Mouse (Mus musculus) megakaryocyte, adult 5-6 weeks (primary cell): Measurements from ENCODE around the gene Cul5. TPM values are rescaled to one million over a fixed set of nuclear protein-coding genes. Genes with fewer than 3 reads are reported as not detected.
A peak's percentile ranks its signal among the peaks of the same experiment; 100 is the strongest.

Source experiments
- ATAC-seq: 2 replicates; pipeline ENCODE4 v1.8.0; 2016; ENCODE audit warnings: mild to moderate bottlenecking, inconsistent platforms; ENCODE audit not compliant: poor library complexity, severe bottlenecking
- total RNA-seq, 2 experiments: library from RNA; stranded (forward) in 1 of 2; stranded (reverse) in 1 of 2; fragments of 153-499, 151-499 nt in 1 of 2; fragments of 221-1000, 200-1000 nt in 1 of 2; gene quantifications; 2 replicates each; pipeline versions ENCODE4 v1.2.3 to v1.2.4; 2015 to 2017

Cul5 gene
- total RNA-seq (2015) (16.2 and 20.7 TPM in 2 replicates), total RNA-seq (2017) (40.8 and 42.4 TPM in 2 replicates)

DNA sequence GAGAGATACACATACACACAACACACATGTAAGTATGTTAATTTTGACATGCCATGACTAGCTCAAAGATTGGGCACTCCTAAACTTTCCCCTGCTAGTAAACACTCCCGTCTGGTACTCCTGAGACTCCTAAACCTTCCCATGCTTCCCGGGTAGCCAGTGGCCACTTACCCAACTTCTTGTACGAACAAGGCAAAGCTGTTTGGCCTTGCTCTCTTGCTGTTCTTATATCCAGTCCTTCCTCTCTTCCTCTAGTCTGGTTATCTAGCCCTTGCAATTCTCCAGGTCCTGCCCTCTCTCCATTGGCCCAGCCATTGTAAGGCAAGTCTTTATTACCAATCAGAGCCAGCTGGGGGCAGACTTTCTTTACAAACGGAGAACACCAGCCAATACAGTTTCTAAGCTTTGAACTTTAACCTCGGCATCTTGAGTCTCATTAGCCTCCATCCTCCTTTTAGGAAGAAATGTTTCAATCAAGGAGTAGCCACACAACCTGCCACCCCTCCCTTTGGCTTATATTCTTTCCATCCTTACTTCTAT lies at the start of gene Cul5:
Gene Cul5 (minus strand): TSS at position 335 of the 540 bp plus-strand sequence.
- ATAC-seq: peak; percentile 33; the same call in 1 of the 2 replicates

DNA sequence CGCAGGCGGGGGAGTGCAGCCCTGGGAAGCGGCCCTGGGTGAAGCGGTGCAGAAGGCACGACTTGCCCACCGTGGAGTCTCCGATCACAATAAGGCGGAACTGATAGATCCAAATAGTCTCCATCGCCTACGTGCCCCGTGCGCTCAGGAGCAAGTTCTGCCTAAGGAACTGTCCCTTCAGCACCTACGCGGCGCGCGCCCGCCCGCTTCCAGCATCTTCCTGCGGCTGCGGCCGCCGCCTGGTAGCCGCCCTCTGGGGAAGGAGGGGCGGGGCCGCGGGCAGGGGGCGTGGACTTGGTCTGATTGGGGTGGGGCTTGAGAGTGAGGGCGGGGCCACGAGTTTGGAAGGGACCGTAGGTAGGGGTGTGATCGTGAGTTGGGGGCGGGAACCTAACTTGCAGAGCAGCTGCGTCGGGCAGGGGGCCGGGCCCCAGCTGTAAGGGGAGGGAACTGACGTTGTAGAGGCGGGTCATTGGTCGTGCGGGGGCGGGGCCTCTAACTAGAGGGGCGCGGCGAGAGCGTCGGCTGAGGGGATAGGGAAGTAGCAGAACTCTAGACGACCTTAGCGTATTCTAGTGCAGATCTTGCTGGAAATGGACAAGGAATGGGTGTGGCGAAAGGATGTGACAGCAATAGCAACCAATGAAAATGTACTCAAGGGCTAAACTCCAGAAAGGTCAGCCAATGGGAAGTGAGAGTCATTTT lies 36.3 kb upstream of the Cul5 start, which contains the start of gene Rab39:
Gene Rab39 (minus strand): TSS at position 241 of the 705 bp plus-strand sequence.
- ATAC-seq: peak; percentile 93

DNA sequence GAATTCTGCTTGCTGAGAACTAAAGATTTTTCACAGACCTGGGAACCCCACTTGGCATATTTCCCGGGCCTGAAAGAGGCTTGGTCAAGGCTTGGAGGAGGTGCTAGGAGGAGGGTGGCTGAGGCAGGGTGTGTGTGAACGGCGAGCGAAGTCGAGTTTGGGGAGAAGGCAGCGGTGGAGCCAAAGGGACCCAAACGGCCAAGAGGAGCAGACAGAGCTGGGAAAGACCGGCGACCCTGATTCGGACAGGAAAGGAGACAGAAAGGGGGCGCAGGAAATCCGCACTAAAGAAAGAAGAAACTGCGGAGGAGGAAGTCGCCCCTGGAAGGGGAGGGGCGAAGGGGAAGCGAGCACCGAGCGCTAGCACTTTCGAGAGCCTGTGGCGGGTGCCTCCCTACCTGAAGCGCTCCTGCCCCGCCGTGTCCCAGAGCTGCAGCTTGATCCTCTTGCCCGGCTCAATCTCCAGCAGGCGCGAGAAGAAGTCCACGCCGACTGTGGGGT lies 35.7 kb upstream of the Cul5 start:
- peak; percentile 58 for ATAC-seq

DNA sequence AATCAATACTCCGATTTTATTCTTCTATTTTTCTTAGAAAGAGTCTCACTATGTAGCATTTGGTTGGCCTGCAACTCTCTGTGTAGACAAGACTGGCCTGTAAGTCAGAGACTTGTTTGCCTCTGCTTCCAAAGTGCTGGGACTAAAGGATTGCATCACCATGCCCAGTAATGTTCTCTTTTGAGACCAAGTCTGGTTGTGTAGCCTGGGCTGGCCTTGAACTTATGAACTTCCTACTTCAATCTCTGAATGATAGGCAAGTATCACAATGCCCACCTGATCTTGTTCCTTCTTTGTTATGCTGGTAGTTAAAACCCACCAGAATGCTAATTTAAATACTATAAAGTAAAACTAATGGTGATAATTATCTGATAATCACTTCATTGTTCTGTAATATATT lies 33.2 kb upstream of the Cul5 start:
- ATAC-seq: no peak

DNA sequence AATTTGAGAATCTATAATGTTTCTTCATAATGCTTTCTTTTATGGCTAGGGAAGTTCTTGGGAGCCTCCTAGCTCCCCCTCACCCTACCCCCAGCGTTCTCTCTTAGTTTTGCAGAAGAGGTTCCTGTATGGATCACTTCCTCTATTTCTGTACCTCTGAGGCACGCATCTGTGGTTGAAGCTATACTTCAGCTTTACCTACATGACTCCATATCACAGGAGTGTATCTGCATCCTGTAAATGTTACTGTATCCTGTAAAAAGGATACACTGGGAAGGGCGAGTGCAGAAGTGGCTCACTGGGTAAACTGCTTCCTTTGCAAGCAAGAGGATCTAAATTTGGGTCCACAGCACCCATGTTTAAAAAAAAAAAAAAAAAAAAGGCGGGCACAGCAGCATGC lies 30.7 kb upstream of the Cul5 start:
- ATAC-seq: peak; percentile 97

DNA sequence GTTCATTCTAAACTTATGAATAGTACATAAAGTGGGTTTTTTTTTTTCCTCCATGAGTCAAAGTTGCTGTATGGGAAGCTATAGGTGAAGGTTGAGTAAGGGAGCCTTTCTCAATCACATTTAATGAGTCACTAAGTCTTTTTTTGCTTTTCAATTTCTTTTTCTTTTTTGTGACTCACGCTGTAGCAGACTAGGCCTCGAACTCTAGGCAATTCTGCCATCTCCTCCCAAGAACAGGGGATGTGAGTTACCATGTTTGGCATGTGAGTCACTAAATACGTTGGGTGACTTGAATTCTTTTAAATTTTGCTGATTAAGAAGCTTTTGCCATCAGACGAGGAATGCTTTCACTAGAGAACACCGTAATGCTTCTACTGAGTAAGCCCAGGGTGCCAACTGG lies 26.0 kb upstream of the Cul5 start:
- no peak for ATAC-seq

DNA sequence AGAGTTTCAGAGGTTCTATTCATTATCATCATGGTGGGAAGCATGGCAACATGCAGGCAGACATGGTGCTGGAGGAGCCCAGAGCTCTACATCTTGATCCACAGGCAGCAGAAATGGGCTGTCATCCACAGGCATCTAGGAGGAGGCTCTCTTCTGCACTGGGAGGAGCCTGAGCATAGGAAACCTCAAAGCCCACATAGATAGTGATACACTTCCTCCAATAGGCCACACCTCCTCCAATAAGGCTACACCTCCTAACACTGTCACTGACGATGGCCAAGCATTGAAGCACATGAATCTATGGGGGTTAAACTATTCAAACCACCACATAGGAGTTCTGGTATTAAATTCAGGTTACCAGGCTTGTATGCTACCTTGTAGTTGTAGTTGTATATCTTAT lies 23.9 kb upstream of the Cul5 start:
- ATAC-seq: peak; percentile 100

DNA sequence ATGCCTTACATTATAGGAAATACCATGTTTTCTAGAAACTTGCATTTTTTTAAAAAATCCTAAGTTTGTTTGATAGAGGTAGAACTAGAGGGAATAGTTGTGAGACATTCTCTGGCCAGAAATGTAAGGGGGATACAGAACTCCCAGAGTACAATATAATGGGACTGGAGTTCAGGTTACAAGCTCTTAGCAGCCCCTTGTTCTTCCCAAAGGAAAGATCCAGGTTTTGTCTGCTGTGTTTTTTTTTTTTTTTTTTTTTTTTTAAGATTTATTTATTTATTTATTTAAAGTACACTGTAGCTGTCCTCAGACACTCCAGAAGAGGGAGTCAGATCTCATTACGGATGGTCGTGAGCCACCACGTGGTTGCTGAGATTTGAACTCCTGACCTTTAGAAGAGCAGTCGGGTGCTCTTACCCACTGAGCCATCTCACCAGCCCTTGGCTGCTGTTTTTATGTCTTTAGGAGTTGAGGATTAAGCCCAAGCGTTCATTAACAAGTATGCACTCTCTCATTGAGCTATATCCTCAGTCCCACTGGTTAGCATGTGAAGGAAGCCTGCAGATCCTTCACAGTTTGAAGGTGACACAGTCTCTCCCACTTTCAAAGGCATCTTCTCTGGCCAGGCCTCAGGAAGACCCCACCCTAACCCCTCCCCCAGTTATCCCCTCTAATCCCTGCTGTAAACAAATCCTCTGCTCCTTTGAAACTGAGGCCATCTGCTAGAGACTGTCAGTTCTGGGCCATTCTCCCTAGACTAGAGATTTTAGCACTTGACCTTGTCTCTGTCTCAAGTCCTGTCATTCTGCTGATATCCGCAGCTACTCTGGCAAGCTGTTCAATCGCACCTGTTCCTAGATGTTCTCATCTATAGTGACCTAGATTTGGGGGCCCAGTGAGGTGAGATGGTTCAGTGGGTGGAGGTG lies 22.2 kb upstream of the Cul5 start:
- no peak for ATAC-seq

DNA sequence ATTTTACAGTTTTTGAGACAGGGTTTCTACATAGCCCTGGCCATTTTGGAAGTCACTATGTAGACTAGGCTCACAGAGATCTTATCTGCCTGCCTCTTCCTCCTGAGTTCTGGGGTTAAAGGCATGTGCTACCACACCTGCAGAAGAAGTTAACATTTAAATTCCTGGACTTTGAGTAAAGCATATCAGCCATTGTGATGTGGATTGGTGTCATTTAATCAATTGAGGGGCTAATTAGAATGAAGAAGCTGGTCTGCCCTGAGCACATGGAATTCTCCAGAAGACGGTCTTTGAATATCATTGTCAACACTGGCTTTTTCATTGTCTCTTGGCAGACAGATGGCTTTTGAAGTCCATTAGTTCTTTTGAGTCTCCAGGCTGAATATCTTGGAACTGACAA lies 11.0 kb upstream of the Cul5 start:
- no peak for ATAC-seq

DNA sequence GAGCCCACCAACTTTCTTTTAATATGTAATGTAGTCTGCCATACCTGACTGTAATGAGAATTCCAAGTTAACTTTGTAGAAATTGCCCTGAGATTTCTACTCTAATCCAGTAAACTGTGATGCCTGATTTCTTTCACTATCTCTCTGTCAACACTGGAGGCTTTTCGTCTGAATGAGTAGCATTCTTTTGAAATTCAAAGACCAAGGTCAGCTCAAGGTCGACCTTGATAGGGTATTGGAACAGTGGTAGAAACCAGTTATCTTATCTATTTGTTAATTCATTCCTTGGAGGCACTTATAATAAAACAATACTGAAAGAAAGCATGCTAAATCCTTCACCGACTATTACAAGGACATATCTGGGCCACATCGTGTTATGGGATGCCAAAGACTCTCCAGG lies 7.1 kb upstream of the Cul5 start:
- no peak for ATAC-seq

DNA sequence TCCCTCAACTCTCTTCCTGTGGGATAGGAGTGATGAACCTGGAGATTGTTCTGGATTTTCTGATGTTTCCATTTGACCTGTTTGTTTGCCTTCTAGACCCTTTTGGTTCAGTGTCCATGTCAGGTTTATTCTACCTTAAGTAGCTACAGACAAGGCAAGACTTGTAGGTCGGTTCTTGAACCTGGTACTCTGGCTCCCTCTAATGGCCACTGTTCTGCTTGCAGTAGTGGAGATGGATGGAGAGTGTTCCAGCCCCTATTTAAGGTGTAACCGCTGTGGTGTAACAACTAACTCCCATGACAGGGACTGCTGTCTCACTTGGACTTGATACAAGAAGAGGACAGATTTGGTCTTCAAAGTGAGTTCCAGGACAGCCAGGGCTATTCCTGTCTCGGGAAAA lies 3.8 kb upstream of the Cul5 start:
- peak; percentile 98 for ATAC-seq

DNA sequence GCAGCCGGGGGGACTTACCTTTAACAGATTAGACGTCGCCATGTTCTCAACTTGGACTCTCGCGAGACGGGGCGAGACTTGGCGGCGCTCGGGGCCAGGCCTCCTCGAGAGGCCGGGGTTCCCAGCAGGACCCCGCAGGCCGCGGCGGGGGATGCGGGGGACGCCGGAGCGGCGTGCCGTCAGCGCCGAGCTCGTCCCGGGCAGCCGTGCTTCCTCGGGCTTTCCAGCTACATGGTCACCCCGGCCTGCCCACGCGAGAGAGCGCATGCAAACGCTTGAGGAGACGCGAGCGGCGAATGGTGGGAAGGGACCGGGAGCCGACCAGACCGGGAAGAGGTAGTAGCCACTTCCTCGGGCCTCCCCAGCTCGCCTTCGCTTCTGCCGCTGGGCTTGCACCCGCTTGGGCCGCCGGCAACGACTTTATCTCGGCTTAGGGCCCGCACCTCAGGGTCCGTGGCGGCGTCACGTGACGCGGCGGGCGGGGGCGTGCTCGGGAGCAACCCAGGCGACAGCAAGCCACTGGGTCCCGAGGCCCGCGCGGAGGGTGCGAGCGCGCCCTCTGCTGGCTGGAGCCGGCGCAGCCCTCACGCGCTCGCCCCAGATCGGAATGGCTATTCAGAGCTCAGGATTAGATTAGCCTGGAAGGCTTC lies 2.7 kb downstream of the Cul5 start:
- peak; percentile 90 for ATAC-seq

DNA sequence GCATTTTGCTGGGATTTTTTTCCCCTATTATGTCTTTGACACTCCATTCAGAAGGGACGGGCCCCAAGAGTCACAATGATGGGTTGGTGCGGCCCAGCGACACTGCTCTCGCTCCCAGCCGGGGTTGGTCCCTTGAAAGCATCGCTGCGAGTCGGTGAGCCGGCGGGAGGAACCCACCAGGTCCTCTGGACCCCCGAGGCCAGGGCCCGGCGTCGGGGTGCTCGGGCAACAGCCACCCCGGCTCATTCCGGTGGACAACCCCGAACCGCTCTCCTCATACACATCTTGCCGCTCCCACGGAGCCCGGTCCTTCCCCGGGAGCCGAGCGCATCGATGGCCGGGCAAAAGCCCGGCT lies 3.2 kb downstream of the Cul5 start:
- no peak; the same call in 1 of the 2 replicates for ATAC-seq

DNA sequence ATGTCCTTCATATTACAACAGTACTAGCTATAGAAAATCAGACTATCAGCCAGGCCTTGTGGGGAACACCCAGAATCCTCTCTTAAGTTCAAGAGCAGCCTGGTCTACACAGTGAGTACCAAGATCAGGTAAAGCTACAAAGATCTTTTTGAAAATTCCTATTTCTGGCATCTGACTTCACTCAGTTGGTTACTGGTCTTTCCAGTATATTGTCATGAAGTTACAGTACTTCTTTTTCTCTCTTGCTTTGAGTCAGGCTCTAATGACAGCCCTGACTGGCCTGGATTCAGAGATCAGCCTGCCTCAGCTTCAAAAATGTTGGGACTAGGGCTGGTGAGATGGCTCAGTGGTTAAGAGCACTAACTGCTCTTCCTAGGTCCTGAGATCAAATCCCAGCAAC lies 4.4 kb downstream of the Cul5 start:
- no peak for ATAC-seq

DNA sequence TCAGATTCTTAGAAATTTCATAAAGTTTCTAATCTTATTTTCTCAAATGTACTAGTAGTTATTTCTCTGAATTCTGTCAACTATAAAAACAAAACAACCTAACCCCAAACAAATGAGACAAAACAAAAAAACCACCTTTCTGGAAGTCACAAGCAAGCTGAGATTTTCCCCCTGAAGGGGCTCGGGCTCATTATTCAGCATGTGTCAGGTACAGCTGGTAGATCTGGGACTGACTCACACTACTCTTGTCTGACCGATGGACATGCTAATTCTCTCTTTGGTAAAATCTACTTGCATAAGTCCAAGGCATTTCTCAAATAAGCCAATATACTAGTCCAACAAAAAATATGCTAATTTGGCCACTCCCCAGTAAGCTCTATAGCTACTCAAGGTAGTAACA lies 5.0 kb downstream of the Cul5 start:
- no peak for ATAC-seq

DNA sequence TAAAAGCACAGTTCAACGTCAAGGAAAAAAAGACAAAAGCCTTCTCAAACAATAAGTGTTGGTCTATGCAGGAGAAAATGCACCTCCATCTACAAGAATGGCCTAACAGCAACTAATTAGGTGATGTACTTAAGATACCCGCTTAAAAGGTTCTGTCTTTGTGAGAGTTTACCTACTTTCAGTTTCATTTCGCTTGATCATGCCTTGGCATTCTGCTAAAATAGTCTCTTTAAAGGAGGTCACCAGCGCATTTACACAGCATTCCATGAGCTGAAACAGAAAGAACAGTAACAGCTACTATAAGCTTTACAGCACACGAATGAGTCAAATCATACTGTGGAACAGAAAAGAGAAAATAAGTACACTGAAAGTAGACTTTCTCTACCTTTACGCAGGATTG lies 35.0 kb downstream of the Cul5 start:
- no peak for ATAC-seq

DNA sequence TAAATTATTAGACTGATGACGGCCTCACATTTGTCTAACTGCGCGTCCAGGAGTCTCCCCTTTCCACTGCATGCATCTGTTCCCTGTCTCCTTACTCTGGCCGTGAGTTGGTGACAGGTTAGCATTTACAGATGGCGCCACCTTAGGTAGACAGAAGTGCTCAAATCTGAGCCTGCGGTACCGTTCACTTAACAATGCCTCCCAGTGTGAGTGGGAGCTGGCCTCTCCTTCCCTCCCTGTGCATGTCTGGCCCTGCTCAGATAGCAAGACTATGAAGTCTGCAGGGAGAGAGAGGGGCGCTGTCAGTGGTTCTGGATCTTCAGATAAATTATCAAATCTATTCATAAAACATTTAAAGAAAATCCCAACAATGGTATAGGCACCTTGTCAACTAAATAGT lies 54.6 kb downstream of the Cul5 start:
- ATAC-seq: no peak

DNA sequence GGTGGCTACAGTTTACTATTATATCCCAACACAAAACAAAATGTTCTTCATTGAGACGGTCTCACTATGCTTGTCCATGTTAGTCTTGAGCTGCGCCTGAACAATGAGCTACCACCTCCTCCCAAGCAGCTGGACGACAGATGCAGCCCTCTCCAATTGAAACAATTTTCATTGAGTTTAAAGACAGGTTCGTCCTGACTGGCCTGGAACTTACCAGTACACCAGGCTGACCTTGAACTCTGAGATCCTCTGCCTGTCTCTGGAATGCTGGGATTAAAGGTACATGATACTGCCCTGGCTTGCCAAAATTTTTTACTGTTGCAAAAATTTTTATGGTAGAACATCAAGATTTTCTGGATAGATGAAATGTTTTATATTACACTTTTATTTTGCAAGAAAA lies 55.5 kb downstream of the Cul5 start:
- ATAC-seq: no peak

DNA sequence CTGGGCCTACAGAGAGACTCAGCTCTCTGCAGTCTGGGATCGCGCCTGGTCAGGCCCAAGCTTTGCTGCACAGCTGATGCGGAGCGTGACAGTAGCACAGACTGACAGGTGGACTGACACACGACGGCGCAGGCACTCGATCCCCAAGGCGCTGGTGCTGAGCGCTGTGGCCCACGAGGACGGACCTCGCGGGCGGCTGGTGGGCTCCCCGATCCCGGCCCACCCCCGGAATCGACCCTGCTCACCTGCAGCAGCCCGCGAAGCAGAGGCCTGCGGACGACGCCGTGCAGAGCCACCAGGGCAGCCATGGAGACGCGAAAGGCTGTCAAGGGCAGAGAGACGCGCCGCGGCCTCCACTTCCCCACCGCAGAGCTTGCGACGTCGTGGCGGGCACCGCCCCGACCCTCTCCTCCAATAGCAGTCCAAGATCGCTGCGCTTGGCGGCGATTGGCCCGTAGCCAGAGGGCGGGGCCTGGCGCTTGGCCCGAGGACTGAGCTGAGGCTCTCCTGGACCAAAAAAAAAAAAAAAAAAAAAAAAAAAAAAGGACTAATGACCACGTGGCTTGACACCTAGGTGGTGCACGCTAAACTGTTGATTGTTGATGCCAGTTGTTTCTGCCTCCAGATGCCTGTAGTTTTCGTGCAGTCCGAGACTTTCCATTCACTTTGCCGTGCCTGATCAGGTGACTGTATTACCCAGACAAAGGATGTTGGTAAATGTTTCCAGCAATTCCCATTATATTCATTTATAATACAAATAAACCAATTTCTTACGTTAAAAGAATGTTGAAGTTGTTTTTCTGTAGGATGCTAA lies 59.6 kb downstream of the Cul5 start, which contains the start of gene Acat1:
Gene Acat1 (minus strand): TSS at position 415 of the 814 bp plus-strand sequence.
- ATAC-seq: peak; percentile 100

DNA sequence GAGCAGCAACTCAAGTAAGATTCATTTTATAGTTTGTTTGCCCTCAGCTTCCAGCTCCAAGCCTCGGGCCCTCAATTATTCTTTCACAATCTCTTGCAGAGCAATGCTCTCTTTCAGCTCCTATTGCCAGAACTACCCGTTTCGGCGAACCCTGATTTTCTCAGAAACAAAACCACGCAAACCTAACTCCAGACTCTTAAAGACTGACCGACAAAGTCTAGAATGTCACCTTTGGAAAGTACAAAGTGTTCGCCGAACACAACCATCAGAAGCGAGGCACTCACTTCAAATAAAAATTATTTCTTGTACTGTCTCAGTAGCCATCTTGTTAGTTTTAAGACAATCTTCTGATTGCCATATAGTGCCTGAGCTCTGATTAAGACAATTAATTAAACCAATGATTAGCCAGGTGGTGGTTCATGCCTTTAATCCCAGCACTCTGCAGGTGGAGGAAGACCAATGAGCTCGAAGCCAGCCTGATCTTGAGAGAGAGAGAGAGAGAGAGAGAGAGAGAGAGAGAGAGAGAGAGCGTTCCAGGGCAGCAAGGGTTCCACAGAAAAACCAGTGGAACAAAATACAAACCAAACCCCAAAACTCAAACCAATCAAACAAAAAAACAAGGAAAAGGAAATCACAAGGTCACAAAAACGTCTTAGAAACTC lies 60.4 kb downstream of the Cul5 start:
- ATAC-seq: no peak
